Mouse (Mus musculus): ENCODE measurements at regions not wholly inside any gene's neighbourhood (a gene's known extent, or its start where the extent isn't known, plus 50 kb on each side); places are given as distances from the start of the nearest gene placed in this dataset. TPM values are rescaled to one million over a fixed set of nuclear protein-coding genes. Genes with fewer than 3 reads are reported as not detected.

Small RNAs in the stretch of these regions (microRNA-seq; reads per million reads assigned to microRNA genes)
- not detected for gene Mir6348
- gene Mir6354 = not detected
